Mouse (Mus musculus) MN1 (cell line): ENCODE data around the gene Dok5.
A peak's percentile ranks its signal among the peaks of the same experiment; 100 is the strongest.

Experiments
- DNase-seq: peaks from one replicate; pipeline ENCODE4 v3.0.0-alpha.2; 2016; ENCODE audit warnings: low spot score

The Dok5 gene

GRCm38 (mm10) chr2:170858640-170859039 is 127.0 kb downstream of the Dok5 start:
- no peak for DNase-seq

GRCm38 (mm10) chr2:170860576-170860975 is 129.0 kb downstream of the Dok5 start:
- DNase-seq = no peak

GRCm38 (mm10) chr2:170862799-170863198 is 131.2 kb downstream of the Dok5 start:
- no peak for DNase-seq

GRCm38 (mm10) chr2:170863201-170863600 is 131.6 kb downstream of the Dok5 start:
- no peak for DNase-seq

GRCm38 (mm10) chr2:170864043-170864442 is 132.4 kb downstream of the Dok5 start:
- DNase-seq = no peak

- no peak for DNase-seq
These were observed 133.2 kb downstream of the Dok5 start for GRCm38 (mm10) chr2:170864820-170865219.

GRCm38 (mm10) chr2:170870566-170870965 is 139.0 kb downstream of the Dok5 start:
- DNase-seq = no peak

- DNase-seq = no peak
These were observed 139.9 kb downstream of the Dok5 start for GRCm38 (mm10) chr2:170871469-170871868.

GRCm38 (mm10) chr2:170873382-170873781 is 141.8 kb downstream of the Dok5 start:
- DNase-seq = peak; percentile 78

- peak; percentile 88 for DNase-seq
These were observed 145.9 kb downstream of the Dok5 start for GRCm38 (mm10) chr2:170877515-170877914.

- DNase-seq = no peak
These were observed 146.3 kb downstream of the Dok5 start for GRCm38 (mm10) chr2:170877936-170878335.

- DNase-seq = no peak
These were observed 152.7 kb downstream of the Dok5 start for GRCm38 (mm10) chr2:170884209-170884801.

- DNase-seq = no peak
These were observed 156.4 kb downstream of the Dok5 start for GRCm38 (mm10) chr2:170887984-170888383.

- no peak for DNase-seq
These were observed 163.5 kb downstream of the Dok5 start for GRCm38 (mm10) chr2:170895096-170895495.

- no peak for DNase-seq
These were observed 170.8 kb downstream of the Dok5 start for GRCm38 (mm10) chr2:170902204-170903028.

GRCm38 (mm10) chr2:170903029-170903306 is 171.4 kb downstream of the Dok5 start:
- no peak for DNase-seq

GRCm38 (mm10) chr2:170903367-170903766 is 171.8 kb downstream of the Dok5 start:
- DNase-seq = no peak

GRCm38 (mm10) chr2:170912589-170913223 is 181.1 kb downstream of the Dok5 start:
- DNase-seq = peak; percentile 51

GRCm38 (mm10) chr2:170913863-170914262 is 182.3 kb downstream of the Dok5 start:
- DNase-seq = no peak

- DNase-seq = no peak
These were observed 184.0 kb downstream of the Dok5 start for GRCm38 (mm10) chr2:170915646-170916045.

GRCm38 (mm10) chr2:170922260-170922659 is 190.7 kb downstream of the Dok5 start:
- DNase-seq = no peak

- DNase-seq = no peak
These were observed 192.5 kb downstream of the Dok5 start for GRCm38 (mm10) chr2:170924131-170924530.

GRCm38 (mm10) chr2:170926237-170926636 is 194.6 kb downstream of the Dok5 start:
- peak; percentile 53 for DNase-seq
